Mouse (Mus musculus) intestine, embryonic 14.5 days (tissue): ENCODE results near the gene Hif3a. TPM values are rescaled to one million over a fixed set of nuclear protein-coding genes. Genes with fewer than 3 reads are reported as not detected.

ENCODE experiments used
- ATAC-seq: fragments of 200-750 bp; cut with Nextera tagmentation; replicated peaks from 2 replicates; pipeline ENCODE4 v1.8.0; 2017; ENCODE audit warnings: low read depth, moderate number of reproducible peaks, moderate TSS enrichment, moderate library complexity; ENCODE audit not compliant: low FRiP score, low TSS enrichment
- DNase-seq: peaks from one replicate; pipeline ENCODE4 v3.0.0-alpha.2; 2018; ENCODE audit warnings: low spot score
- H3K27ac ChIP-seq: fragments of 300-500 bp; sonication (generic); 2 replicates; pipeline ENCODE4 v1.5.1; 2014; ENCODE audit warnings: low read depth, mild to moderate bottlenecking, control low read depth
- H3K27me3 ChIP-seq: fragments of 300-500 bp; sonication (generic); replicated peaks from 2 replicates; pipeline ENCODE4 v1.6.1; 2014; ENCODE audit warnings: low read length, control low read depth; ENCODE audit not compliant: control insufficient read depth, insufficient read depth
- H3K36me3 ChIP-seq: fragments of 300-500 bp; sonication (generic); 2 replicates; pipeline ENCODE4 v1.6.1; 2014; ENCODE audit warnings: low read length, control low read depth; ENCODE audit not compliant: control insufficient read depth, insufficient read depth
- H3K4me1 ChIP-seq: fragments of 300-500 bp; sonication (generic); replicated peaks from 2 replicates; pipeline ENCODE4 v1.6.1; 2014; ENCODE audit warnings: low read length, control low read depth, mixed read lengths; ENCODE audit not compliant: control insufficient read depth, insufficient read depth
- H3K4me2 ChIP-seq: fragments of 300-500 bp; sonication (generic); 2 replicates; pipeline ENCODE4 v1.6.1; 2014; ENCODE audit warnings: low read length
- H3K4me3 ChIP-seq: fragments of 300-500 bp; sonication (generic); 2 replicates; pipeline ENCODE4 v1.5.1; 2014; ENCODE audit warnings: low read depth, low read length, control low read depth, mixed read lengths
- H3K9ac ChIP-seq: fragments of 300-500 bp; sonication (generic); 2 replicates; pipeline ENCODE4 v1.6.1; 2014; ENCODE audit warnings: mild to moderate bottlenecking, low read length
- H3K9me3 ChIP-seq: fragments of 300-500 bp; sonication (generic); 2 replicates; pipeline ENCODE4 v1.6.1; 2016; ENCODE audit warnings: low read length, control low read depth; ENCODE audit not compliant: control insufficient read depth
- WGBS: fragments of 180-500 bp; shearing (Covaris S2); extraction: QIAGEN DNeasy Blood & Tissue Kit; methylation state at CpG from one replicate; pipeline ENCODE4 v1.1.7; 2014; 5-methylcytosine and 5-hydroxymethylcytosine counted together
- polyA plus RNA-seq: library from polyadenylated mRNA; unstranded; fragments of >200 nt; fragmentation: Nextera tagmentation; extraction: Ambion mirVana; gene quantifications from 2 replicates; pipeline ENCODE4 v1.2.1, GENCODE M21; 2014

Gene Hif3a
- polyA plus RNA-seq, 1 experiment from 2014 or later: 58.2 TPM

DNA sequence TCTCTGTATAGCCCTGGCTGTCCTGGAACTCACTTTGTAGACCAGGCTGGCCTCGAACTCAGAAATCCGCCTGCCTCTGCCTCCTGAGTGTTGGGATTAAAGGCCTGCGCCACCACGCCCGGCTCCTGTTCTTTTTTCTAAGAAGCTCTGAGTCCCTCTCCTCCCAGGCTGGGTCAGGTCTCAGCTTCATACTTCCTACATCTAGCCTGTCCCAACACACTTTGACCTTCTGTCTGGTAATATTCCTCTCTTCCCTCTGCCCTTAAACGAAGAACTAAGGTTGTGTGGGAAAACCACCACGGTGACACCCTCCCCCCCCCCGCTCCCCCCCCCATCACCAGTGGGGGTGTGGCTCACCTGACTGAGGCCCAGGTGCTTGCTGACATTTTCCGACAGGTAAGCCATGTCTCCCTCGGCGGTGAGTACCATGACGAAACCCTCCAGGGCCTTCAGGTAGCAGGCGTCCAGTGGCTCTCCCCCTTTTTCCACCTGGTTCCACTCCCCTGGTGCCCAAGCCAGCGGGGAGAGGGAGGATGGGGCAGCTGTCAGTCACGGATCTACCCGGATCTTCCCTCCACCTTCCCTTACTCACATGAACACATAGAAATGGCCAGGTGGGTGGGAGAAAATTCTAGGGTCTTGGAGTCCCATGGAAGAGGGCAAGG is 7.8 kb downstream of the Hif3a start:
- no peak for ATAC-seq
- H3K27ac ChIP-seq: no peak overlapping the region
- H3K27me3 ChIP-seq: no peaks in the 10 kb centered on the region
- WGBS: 93% methylated on average over 16 of the region's 16 CpGs
- H3K9ac ChIP-seq: no peak overlapping the region
- no peak overlapping the region for H3K4me2 ChIP-seq
- peaks cover 41% of the 10 kb centered on the region for H3K36me3 ChIP-seq
- peaks cover 26% of the 10 kb centered on the region for H3K4me1 ChIP-seq
- H3K4me3 ChIP-seq: no peak overlapping the region
- no peaks in the 10 kb centered on the region for H3K9me3 ChIP-seq
- peak; percentile 33 for DNase-seq

DNA sequence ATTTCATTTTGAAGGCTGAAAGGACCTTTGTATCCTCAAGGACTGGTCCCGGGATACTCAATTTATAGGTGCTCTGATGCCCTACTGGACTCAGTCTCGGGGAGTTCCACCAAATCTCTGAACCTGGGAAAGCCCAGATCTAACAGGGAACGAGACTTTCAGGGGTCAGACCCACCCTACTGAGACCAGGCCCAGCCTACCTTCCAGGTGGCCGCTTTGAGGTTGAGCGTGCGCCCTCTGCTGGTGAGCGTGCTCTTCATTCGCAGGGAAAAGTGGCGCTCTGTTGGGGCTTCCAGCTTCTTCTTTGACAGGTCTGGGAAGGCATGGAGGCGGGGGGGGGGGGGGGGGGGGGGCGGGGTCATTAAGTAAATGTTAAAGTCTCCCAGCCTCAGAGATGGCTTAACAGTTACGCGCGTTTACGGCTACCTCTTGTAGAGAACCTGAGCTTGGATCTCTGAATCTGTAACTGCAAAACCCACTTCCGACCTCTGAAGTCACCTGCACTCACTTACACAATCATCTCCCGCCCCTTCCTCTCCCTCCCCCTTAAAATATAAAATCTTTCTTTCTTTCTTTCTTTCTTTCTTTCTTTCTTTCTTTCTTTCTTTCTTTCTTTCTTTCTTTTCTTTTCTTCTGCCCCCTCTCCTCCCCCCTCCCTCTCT is 11.2 kb downstream of the Hif3a start:
- ATAC-seq (peak; percentile 61; the same call in 1 of the 2 replicates), DNase-seq (peak; percentile 87)
- H3K4me2 ChIP-seq: no peak overlapping the region
- H3K9me3 ChIP-seq: no peaks in the 10 kb centered on the region
- no peak overlapping the region for H3K9ac ChIP-seq
- 12% methylated on average over 15 of the region's 17 CpGs for WGBS
- H3K27me3 ChIP-seq: no peaks in the 10 kb centered on the region
- no peak overlapping the region for H3K27ac ChIP-seq
- H3K36me3 ChIP-seq: peaks cover 65% of the 10 kb centered on the region
- H3K4me3 ChIP-seq: no peak overlapping the region
- H3K4me1 ChIP-seq: no peaks in the 10 kb centered on the region; the same call in 1 of the 2 replicates

DNA sequence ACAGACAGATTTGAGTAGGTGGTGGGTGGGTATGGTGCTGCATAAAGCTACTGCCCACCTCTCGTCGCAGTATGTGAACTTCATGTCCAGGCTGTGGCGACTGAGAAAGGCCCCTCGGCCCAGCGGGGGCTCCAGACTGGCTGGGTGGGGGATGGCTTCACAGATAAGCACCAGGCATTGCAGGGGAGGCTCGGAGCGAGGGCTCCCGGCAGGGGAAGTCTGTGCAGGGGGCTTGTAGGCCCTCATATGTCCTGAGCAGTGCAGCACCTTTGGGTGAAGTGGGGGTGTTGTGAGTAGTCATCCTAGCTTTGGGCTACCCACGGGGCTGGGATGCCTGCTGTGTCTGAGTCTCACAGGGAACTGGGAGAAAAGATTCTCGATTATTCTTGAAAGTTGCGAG is 11.7 kb downstream of the Hif3a start:
- no peak overlapping the region for H3K4me2 ChIP-seq
- no peaks in the 10 kb centered on the region for H3K9me3 ChIP-seq
- ATAC-seq: no peak
- no peak overlapping the region for H3K27ac ChIP-seq
- H3K4me1 ChIP-seq: no peaks in the 10 kb centered on the region
- no peaks in the 10 kb centered on the region for H3K27me3 ChIP-seq
- no peak overlapping the region for H3K9ac ChIP-seq
- H3K4me3 ChIP-seq: no peak overlapping the region
- peaks cover 65% of the 10 kb centered on the region for H3K36me3 ChIP-seq
- WGBS: 67% methylated on average over 11 of the region's 11 CpGs
- DNase-seq: no peak

DNA sequence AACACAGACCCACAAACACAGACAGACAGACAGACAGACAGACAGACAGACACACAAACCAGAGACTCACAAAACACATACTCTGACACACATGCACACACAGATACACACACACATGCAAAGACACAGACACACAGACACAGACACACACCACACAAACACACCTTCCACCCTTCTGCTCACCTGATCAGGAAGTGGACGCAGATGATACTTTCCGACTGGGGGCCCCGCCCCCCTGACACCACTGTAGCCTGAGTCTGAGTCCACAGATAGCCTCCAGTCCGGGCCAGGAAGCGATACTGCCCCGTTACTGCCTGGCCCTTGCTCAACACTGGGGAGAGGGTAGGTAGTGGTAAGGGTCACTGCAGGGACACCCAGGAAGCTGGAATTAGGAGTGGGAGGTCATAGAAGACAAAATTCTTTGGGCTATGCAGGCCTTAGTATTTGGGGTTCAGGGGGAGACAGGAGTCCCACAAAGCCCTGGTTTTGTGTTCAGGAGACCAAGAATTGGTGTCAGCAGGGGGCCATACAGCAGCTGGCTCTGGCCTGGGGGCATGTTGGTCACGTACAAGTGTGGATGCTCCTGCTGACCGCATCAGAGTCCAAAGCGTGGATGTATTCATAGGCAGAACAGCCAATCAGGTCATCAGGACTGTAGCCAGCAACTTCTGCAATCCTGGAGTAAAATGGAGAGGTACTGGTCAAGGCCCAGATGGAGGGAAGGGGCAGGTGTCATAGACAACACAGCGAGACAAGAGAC is 13.6 kb downstream of the Hif3a start:
- Histone ChIP-seq H3K27ac (no peak overlapping the region), H3K9me3 (no peaks in the 10 kb centered on the region), H3K4me2 (no peak overlapping the region), H3K9ac (no peak overlapping the region), H3K4me1 (no peaks in the 10 kb centered on the region), H3K4me3 (no peak overlapping the region), H3K27me3 (no peaks in the 10 kb centered on the region), H3K36me3 (peaks cover 66% of the 10 kb centered on the region)
- WGBS: 91% methylated on average over 10 of the region's 10 CpGs
- ATAC-seq (no peak), DNase-seq (peak; percentile 43)

DNA sequence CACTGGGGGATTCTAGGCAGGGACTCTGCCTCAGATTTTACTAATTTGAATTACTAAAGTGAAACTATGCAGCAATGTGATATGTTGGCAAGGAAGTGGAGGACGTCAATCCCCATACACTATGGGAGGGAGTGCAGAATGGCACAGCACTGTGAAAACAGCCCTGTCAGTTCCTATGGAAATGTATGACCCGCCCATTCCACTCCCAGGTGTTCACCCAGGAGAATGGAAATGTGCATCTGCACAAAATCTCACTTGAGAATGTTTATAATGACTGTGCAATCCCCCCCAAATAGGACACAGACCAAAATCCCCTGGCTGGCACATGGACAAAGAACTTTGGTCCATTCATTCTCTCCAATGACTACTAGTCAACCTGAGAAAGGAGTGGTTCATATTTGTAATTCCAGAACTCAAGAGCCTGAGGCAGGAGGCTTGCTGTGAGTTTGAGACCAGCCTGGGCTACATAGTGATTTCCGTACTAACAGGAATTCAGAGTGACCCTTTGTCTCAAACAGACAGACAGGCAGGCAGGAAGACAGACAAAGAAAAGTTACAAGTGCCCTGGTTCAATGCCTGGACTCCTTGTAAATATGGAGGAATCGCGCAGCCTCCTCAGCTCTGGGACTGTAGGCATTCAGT is 15.1 kb downstream of the Hif3a start:
- Histone ChIP-seq H3K27me3 (no peaks in the 10 kb centered on the region), H3K4me2 (no peak overlapping the region), H3K4me1 (no peaks in the 10 kb centered on the region), H3K36me3 (peaks cover 78% of the 10 kb centered on the region), H3K27ac (no peak overlapping the region), H3K4me3 (no peak overlapping the region), H3K9me3 (no peaks in the 10 kb centered on the region), H3K9ac (no peak overlapping the region)
- DNase-seq (peak; percentile 32), ATAC-seq (no peak)
- 90% methylated on average over 5 of the region's 5 CpGs for WGBS

DNA sequence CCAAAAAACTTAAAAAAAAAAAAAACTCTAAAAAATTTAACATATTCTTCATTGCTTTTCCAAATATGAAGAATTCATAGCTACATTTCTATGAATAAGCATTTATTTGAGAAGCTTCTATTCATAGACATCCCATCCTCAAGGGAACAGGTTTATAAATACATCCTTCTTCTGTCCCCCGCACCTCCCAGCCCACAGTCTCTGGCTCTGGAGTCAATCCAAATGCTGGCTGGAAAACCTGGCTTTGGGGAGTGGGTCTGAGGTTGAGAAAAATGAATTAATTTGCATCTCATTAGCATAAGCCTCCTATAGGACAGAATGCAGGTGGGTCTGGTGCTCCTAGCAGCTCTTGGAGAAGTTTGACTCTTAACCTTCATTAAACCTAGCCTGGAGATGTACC is 16.5 kb downstream of the Hif3a start:
- Histone ChIP-seq H3K4me2 (no peak overlapping the region), H3K27me3 (no peaks in the 10 kb centered on the region), H3K9me3 (no peaks in the 10 kb centered on the region), H3K27ac (no peak overlapping the region), H3K36me3 (peaks cover 78% of the 10 kb centered on the region), H3K4me1 (no peaks in the 10 kb centered on the region), H3K4me3 (no peak overlapping the region), H3K9ac (no peak overlapping the region)
- 74% methylated on average over 1 of the region's 1 CpGs for WGBS
- DNase-seq: no peak
- no peak for ATAC-seq

DNA sequence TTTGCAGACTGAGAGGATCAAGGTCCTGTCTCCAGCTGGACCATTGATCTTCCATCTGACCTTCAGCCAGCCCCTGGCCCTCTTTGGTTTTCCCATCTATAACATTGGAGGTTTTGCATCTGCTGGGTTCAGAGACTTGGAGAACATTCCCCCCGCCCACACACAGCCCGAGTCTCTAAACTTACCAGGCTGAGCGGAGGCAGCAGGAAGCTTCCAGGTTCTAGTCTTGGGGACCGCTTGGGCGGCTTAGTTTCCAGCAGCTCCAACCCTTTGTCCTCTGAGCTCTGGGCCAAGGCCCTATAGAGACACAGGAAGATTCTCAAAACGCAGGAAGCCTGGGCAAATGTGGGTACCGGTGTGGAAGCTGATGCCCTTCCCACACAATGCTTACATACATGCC is 22.9 kb downstream of the Hif3a start:
- H3K9ac ChIP-seq: no peak overlapping the region
- no peak for ATAC-seq
- no peaks in the 10 kb centered on the region for H3K9me3 ChIP-seq
- peaks cover 95% of the 10 kb centered on the region for H3K36me3 ChIP-seq
- H3K4me1 ChIP-seq: no peaks in the 10 kb centered on the region
- DNase-seq: no peak
- H3K4me2 ChIP-seq: no peak overlapping the region
- no peaks in the 10 kb centered on the region for H3K27me3 ChIP-seq
- 95% methylated on average over 7 of the region's 7 CpGs for WGBS
- H3K4me3 ChIP-seq: no peak overlapping the region
- H3K27ac ChIP-seq: no peak overlapping the region

DNA sequence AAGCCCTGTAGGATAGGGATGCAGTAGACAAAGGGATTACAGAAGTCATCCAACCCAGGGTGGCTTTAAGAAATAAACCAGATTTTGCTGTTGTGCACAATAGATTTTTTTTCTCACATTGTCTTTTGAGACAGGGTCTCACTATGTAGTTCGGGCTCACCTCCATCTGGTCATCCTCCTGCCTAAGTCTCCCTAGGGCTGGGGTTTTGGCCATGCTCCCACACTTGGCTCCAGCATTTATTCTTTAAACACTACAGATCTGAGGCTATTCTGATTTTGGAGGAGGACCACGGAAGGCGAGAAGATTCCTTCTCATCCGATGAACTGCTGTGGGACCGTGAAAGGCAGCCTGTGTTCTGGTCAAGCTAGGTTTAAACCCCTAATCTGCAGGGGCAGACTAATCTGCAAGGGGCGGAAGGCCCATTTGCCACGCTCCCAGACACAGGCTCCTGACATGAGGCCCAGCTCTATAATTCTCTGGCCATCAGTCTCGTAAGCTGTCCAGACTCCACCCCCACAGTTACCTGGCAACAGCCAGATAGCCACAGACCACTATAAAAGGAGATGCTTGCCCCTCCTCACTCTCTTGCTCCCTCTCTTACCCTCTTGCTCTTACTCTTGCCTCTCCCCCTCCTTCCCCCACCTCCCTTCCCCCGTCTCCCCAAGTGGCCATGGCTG is 24.1 kb downstream of the Hif3a start:
- H3K4me2 ChIP-seq: no peak overlapping the region
- no peak overlapping the region for H3K9ac ChIP-seq
- peaks cover 95% of the 10 kb centered on the region for H3K36me3 ChIP-seq
- H3K4me1 ChIP-seq: no peaks in the 10 kb centered on the region
- no peak overlapping the region for H3K4me3 ChIP-seq
- no peaks in the 10 kb centered on the region for H3K9me3 ChIP-seq
- WGBS: 52% methylated on average over 9 of the region's 9 CpGs
- ATAC-seq: no peak
- DNase-seq: no peak
- no peak overlapping the region for H3K27ac ChIP-seq
- H3K27me3 ChIP-seq: no peaks in the 10 kb centered on the region
